Mouse (Mus musculus) layer of hippocampus, postnatal 25 days (tissue): Measurements from ENCODE around the gene Hadhb. TPM values are rescaled to one million over a fixed set of nuclear protein-coding genes. Genes with fewer than 3 reads are reported as not detected.

Experiments used
- DNase-seq, 2 experiments: peaks; one replicate each; pipeline ENCODE4 v3.0.0; 2022; ENCODE audit warnings: mixed read lengths in 2 of 2, low spot score in 1 of 2; ENCODE audit errors: extremely low spot score in 1 of 2
- total RNA-seq, 2 experiments: library from RNA; stranded (reverse); gene quantifications; 2 replicates each; pipeline ENCODE4 v1.2.3; 2021

Gene Hadhb
- 10 to 100 TPM; 88.1 to 98.2 TPM for total RNA-seq

DNA sequence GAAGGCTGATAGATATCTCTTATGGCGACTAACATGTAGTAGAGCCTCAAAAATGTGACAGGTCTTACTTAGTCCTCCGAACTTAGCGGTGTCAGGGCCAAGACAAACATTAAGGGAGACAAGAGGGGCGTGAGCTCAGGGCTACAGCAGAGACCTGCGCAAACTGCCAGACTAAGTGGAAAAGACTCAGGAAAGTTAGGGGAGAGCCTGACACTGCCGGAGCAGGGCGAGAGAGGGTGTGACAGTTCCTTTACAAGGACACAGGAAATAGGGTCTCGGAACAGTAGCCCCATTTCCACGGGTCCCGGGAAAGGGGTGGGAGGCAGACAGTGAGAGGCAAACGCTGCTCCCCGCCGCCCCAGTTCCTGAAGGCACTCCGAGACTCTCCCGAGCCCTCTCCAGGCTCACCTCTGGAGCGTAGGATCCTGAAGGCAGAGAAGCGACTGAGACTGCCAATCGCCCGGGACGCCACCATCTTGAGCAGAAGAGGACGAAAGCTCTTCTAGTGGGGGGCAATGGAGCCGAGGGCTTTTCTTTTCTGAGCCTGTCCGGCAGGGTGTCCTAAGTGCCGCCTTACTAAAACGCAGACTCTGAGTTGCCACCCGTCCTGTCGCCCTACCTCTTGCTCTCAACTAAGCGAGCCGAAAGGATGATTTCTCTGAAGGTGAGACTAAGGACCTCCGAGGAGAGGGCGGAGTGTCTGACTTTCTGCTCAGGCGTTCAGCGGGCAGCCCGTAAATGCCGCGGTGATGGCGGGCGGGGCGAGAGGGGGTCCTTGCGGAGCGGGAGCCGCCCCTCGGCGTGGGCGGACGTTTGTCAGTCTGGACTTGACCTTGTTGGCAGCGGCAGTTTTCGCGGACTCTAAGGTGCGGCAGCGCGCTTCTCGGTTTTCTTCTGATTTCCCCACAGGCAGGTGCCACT, at the start of gene Hadhb, which contains the start of gene Hadha:
TSS of gene Hadhb (plus strand) at position 775 of the 921 bp plus-strand sequence.
TSS of gene Hadha (minus strand) at position 689 of the 921 bp plus-strand sequence.
- DNase-seq = peak; percentile 92 to 99

GRCm38 (mm10) chr5:30105668-30106300, 49.3 kb upstream of the Hadhb start, which contains the start of gene 3110082J24Rik:
Gene 3110082J24Rik, minus strand, starts transcription at chr5:30106086.
- peak in 1 of 2 experiments; percentile 19 for DNase-seq

- DNase-seq = no peak
Observed at GRCm38 (mm10) chr5:30106756-30107155, 48.3 kb upstream of the Hadhb start.

- no peak for DNase-seq
Observed at GRCm38 (mm10) chr5:30107186-30107585, 47.9 kb upstream of the Hadhb start.

GRCm38 (mm10) chr5:30107611-30108041, 47.4 kb upstream of the Hadhb start:
- no peak for DNase-seq

GRCm38 (mm10) chr5:30108233-30108632, 46.8 kb upstream of the Hadhb start:
- no peak for DNase-seq

DNA sequence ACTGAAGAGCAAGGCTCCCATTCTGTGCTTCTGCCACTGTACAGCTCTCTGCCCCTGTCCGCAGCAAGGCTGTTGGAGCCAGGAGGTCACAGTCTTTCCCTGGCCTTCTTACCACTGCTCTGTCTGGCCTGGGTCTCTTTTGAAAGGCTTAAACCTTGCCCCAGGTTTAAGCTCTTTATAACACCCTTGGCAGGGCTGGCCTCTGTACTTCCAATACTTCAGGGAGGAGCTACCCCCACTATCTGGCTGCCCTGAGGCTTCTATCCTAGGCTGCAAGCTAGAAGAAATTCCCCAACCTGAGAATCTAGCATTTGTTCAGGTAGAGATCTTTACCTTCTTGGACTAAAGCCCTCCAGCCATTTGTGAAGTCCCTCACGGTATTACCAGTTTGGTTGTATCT, 45.1 kb upstream of the Hadhb start:
- DNase-seq = no peak

DNA sequence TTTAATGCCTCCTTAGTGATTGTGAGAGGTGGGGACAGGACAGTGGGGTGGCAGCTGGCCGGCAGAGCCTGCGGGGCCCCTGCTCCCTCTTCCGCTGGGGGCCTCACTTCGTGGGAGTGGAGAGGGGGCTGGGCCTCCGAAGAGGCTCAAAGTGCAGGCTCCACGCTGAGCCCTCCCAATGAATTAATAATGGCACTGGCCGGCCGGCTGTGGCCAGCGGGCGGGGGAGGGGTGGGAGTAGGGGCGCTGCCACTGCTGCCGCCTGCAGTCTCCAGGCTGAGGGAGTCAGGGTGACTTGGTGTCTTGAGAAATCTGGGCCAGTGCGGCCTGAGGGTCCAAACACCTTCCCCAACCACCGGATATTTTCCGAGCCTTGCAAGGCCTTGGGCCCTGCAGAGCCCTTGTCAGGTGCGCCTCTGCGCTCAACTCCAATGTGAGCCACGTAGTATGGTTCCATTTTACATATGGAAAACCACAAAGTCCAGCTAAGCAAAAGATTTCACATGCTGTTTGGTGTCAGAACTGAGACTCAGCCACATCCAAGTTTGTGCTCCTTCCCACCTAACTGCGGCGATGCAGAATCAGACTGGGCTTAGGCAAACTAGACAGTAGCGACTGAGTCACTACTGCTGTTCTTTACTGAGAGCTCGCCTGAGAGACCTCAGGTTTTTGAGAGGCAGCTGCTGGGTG, 44.5 kb upstream of the Hadhb start:
- DNase-seq = no peak

GRCm38 (mm10) chr5:30111126-30111525, 43.9 kb upstream of the Hadhb start:
- peak; percentile 22 to 47 for DNase-seq

GRCm38 (mm10) chr5:30111771-30112170, 43.3 kb upstream of the Hadhb start:
- DNase-seq = no peak

GRCm38 (mm10) chr5:30112533-30113068, 42.4 kb upstream of the Hadhb start:
- no peak for DNase-seq

DNA sequence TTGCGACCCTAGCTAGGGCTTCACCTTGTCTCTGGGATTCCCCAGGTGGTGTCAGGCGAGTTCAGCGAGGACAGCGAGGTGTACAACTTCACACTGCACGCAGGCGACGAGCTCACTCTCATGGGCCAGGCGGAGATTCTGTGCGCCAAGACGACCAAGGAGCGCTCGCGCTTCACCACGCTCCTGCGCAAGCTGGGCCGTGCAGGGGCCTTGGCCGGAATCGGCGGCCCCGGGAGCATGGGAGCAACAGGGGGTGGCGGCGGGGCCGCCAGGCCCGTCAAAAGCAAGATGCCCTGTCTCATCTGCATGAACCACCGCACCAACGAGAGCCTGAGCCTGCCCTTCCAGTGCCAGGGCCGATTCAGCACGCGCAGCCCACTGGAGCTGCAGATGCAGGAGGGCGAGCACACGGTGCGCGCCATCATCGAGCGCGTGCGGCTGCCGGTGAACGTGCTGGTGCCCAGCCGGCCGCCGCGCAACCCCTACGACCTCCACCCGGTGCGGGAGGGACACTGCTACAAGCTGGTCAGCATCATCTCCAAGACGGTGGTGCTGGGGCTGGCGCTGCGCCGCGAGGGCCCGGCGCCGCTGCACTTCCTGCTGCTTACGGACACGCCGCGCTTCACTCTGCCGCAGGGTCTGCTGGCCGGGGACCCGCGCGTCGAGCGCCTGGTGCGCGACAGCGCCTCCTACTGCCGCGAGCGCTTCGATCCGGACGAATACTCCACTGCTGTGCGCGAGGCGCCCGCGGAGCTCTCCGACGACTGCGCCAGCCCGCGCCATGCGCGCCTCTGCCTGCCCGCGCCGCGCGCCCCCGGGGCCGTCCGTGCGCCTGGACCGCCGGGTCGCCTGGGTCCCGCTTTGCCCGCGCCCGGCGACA, 40.9 kb upstream of the Hadhb start:
- DNase-seq = peak; percentile 66 to 69

- no peak for DNase-seq
Observed at GRCm38 (mm10) chr5:30114761-30115140, 40.3 kb upstream of the Hadhb start.

- DNase-seq = no peak
Observed at GRCm38 (mm10) chr5:30115718-30116117, 39.3 kb upstream of the Hadhb start.

DNA sequence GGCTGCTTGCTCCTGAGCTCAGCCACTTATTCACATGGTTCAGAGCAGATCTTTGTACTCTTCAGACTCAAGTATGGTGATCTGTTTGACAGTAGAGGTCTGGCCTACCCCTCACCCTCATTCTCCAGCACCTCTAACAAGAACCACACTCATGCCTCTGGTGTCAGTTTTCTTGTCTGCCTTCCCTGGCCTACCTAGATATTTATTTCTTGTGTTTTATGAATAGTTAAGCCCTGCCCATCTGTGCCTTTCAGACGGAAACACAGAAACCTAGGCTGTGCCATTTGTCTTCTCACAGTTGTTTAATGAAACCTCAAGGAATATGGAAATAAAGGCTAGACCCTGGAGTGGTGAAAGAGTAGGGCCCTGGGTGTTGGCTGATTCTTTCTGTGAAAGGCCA, 37.0 kb upstream of the Hadhb start:
- no peak for DNase-seq

- DNase-seq = no peak
Observed at GRCm38 (mm10) chr5:30119163-30119562, 35.9 kb upstream of the Hadhb start.

DNA sequence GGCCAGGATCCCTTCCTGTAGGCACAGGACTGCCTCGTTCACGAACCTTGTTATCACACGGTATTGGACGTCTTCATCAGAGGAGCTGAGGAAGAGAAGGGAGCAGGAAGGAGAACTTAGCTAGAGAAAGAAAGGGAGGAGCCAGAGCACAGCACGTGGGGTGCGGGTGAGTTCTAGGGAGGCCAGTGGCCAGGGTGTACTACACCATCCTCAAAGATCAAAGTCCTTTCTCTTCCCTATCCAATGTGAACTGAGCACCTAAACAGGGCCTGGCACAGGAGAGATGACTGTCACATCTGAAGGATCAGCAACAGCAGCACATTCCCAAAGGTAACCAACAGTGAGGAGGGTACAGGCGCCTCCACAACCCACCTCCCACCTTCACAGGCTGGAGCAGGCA, 34.9 kb upstream of the Hadhb start:
- no peak for DNase-seq

GRCm38 (mm10) chr5:30122481-30122880, 32.6 kb upstream of the Hadhb start:
- no peak for DNase-seq

- no peak for DNase-seq
Observed at GRCm38 (mm10) chr5:30125587-30125986, 29.5 kb upstream of the Hadhb start.

DNA sequence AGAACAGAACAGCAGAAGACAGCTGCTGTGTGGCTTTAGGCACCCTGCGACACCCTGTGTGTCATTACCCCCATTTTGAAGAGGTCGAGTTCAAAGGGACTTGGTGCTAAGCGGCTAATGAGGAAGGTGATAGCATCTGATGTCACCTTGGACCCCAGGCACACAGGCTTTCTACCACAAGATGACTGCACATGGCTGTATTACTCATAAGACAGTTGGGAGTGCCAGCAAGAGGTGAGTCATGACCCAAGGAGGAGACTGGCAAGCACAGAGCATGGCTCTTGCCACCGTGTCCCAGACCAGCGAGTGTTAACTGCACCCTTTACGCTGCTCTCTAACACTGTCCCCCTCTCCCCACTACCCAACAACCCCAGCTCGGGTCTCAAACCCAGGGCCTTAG, 28.3 kb upstream of the Hadhb start:
- DNase-seq = no peak
